Mouse (Mus musculus) frontal cortex, adult (tissue): ENCODE measurements around the gene Slc29a4.

Experiments
- ATAC-seq: cut with Nextera tagmentation; 2 replicates; pipeline ENCODE4 v1.9.2; 2017; ENCODE audit warnings: mild to moderate bottlenecking, moderate library complexity, mixed read lengths; ENCODE audit not compliant: low TSS enrichment

Gene Slc29a4

GRCm38 (mm10) chr5:142692248-142692647 is at the start of gene Slc29a4:
Slc29a4 (plus strand) TSS chr5:142692512.
- ATAC-seq = peak; percentile 89

- no peak for ATAC-seq
These were observed 44.1 kb upstream of the Slc29a4 start for GRCm38 (mm10) chr5:142648162-142648561.

GRCm38 (mm10) chr5:142649460-142650050 is 42.8 kb upstream of the Slc29a4 start:
- ATAC-seq = no peak

- ATAC-seq = no peak
These were observed 41.9 kb upstream of the Slc29a4 start for GRCm38 (mm10) chr5:142650390-142650789.

- no peak for ATAC-seq
These were observed 41.4 kb upstream of the Slc29a4 start for GRCm38 (mm10) chr5:142650794-142651497.

- ATAC-seq = no peak
These were observed 40.0 kb upstream of the Slc29a4 start for GRCm38 (mm10) chr5:142652266-142652665.

- ATAC-seq = no peak
These were observed 31.5 kb upstream of the Slc29a4 start for GRCm38 (mm10) chr5:142660656-142661434.

- ATAC-seq = no peak
These were observed 24.4 kb upstream of the Slc29a4 start for GRCm38 (mm10) chr5:142667921-142668320.

GRCm38 (mm10) chr5:142668556-142669263 is 23.6 kb upstream of the Slc29a4 start:
- no peak for ATAC-seq

GRCm38 (mm10) chr5:142669726-142670125 is 22.6 kb upstream of the Slc29a4 start:
- peak; percentile 83 for ATAC-seq

- ATAC-seq = no peak
These were observed 19.2 kb upstream of the Slc29a4 start for GRCm38 (mm10) chr5:142673082-142673481.

- peak; percentile 64; the same call in 1 of the 2 replicates for ATAC-seq
These were observed 14.2 kb upstream of the Slc29a4 start for GRCm38 (mm10) chr5:142678141-142678571.

- ATAC-seq = no peak
These were observed 13.2 kb upstream of the Slc29a4 start for GRCm38 (mm10) chr5:142679065-142679464.

- ATAC-seq = no peak
These were observed 10.4 kb upstream of the Slc29a4 start for GRCm38 (mm10) chr5:142681911-142682310.

- ATAC-seq = peak; percentile 59; the same call in 1 of the 2 replicates
These were observed 9.8 kb upstream of the Slc29a4 start for GRCm38 (mm10) chr5:142682529-142682928.

GRCm38 (mm10) chr5:142688866-142689265 is 3.4 kb upstream of the Slc29a4 start:
- ATAC-seq = no peak

- ATAC-seq = no peak
These were observed 2.0 kb upstream of the Slc29a4 start for GRCm38 (mm10) chr5:142690343-142690742.

- ATAC-seq = no peak
These were observed 842 bp downstream of the Slc29a4 start for GRCm38 (mm10) chr5:142692971-142693737.

- no peak for ATAC-seq
These were observed 1.6 kb downstream of the Slc29a4 start for GRCm38 (mm10) chr5:142693738-142694430.

GRCm38 (mm10) chr5:142694627-142695340 is 2.5 kb downstream of the Slc29a4 start:
- ATAC-seq = no peak
